Mouse (Mus musculus) urinary bladder, postnatal 0 days (tissue): ENCODE measurements around the gene Fdps. TPM values are rescaled to one million over a fixed set of nuclear protein-coding genes. Genes with fewer than 3 reads are reported as not detected.

ENCODE experiments used
- polyA plus RNA-seq: library from polyadenylated mRNA; unstranded; fragments of >200 nt; fragmentation: Nextera tagmentation; extraction: Ambion mirVana; gene quantifications from 2 replicates; pipeline ENCODE4 v1.2.1, GENCODE M21; 2015

Gene Fdps
- polyA plus RNA-seq: 251 and 535 TPM in 2 replicates

DNA sequence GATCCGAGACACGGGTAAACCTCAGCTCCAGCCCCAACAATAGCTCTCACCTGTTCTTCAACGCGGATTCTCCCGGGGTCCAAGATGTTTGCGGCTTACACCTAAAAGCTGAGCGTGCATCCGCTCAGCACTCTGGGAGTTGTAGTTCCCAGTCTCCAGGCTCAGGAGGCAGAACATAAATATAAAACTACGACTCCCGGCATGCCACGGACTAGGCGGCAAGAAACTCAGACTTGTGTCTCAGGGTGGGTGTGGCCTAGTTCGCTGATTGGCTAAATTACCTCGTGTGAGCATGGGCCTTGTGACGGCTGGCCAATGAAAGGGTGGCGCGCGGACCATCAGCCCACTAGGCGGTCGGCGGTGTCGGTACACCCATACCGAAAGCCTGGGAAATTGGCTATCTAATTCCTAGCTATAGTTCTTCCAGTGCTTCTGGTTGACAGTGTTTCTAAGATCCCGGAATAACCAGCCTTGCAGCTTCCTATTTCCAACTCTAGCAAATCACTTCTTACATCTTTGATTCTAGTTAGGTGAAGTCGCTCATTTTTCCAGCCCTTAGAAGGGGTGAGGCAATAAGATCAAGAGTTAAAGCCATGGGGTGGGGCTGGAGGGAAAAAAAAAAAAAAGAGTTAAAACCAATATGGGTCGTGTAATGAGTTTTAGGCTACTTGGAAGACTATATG lies at the start of gene Fdps:
Gene Fdps, minus strand, starts transcription at position 148 of the 683 bp plus-strand sequence.

DNA sequence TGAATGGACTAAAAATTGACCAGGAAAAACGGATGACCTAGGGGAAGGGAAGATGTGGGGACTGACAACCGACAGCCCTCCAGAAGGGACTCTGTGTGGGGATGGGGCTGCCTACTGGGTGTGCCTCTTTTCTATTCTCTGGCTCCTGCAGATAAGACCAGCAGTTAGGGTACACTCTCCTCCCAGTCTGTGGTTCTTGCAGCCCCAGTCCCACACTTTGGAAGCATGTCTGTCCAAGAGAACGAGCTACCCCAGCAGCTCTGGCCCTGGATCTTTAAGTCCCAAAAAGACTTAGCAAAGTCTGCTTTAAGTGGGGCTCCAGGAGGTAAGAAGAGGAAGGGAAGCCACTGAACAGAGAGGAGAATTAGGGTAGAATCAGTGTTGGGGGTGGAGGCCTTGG lies 34.2 kb upstream of the Fdps start, which contains the start of gene Pklr:
Gene Pklr, plus strand, starts transcription at position 185 of the 400 bp plus-strand sequence.

DNA sequence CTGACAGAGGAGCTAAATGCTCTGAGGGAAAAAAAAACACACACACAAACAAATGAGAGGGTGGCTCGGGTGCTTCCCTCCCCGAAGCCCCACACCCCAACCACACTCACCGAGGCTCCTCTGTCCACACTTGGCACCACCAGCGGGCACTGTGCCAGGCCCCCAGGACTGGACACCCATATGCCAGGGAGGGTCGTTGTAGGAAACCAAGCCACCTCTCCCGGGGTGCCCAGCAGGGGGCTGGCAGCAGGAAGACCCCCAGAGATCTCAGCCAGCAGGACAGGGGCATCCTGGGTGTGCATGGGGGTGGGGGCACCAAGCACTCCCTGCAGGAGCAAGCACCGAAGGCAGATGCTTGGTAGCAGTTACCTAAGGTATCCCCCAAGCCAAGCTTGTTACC lies 948 bp downstream of the Fdps start, which contains the start of gene Gm43738:
Gene Gm43738, minus strand, starts transcription at position 289 of the 400 bp plus-strand sequence.

DNA sequence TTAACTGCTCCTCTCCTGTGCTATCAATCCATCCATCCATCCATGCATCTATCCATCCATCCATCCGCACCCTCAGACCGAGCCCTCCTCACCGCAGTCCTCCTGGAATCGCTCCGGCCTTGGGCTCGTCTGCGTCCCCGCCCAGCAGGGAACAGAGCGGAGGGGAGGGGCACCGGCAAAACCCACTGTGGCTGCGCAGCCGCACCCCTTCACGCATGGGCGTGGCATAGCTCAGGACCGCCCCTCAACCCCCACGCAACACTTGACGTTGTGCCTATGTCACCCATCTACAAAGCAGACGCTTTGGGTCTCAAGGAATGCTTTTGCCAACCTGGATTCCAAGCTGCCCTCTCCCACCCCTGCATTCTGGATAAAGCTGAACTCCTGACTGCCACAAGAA lies 8.6 kb downstream of the Fdps start, which contains the start of gene Rusc1:
Gene Rusc1, minus strand, starts transcription at position 137 of the 400 bp plus-strand sequence.

Other genes starting within 250 kb of the Fdps start
- gene Msto1, start 188.0 kb downstream of the Fdps start, polyA plus RNA-seq: 34.3 and 35.2 TPM in 2 replicates
- gene Ash1l, start 151.3 kb downstream of the Fdps start, polyA plus RNA-seq: 10.8 and 13.0 TPM in 2 replicates
- 103 and 117 TPM in 2 replicates for gene Dap3, start 150.8 kb downstream of the Fdps start, polyA plus RNA-seq
- gene Rusc1, start 8.6 kb downstream of the Fdps start, polyA plus RNA-seq: 11.3 and 11.4 TPM in 2 replicates
- gene Gm43738, start 860 bp downstream of the Fdps start, polyA plus RNA-seq: not detected in 2 replicates
- not detected in 2 replicates for gene Pklr, start 34.2 kb upstream of the Fdps start, polyA plus RNA-seq
- gene Hcn3, start 58.2 kb upstream of the Fdps start, polyA plus RNA-seq: 0.35 and 0.59 TPM in 2 replicates
- 10.9 and 11.8 TPM in 2 replicates for gene Clk2, start 62.8 kb upstream of the Fdps start, polyA plus RNA-seq
- gene Scamp3, start 75.5 kb upstream of the Fdps start, polyA plus RNA-seq: 63.2 and 67.5 TPM in 2 replicates
- 16.3 and 16.7 TPM in 2 replicates for gene Fam189b, start 81.2 kb upstream of the Fdps start, polyA plus RNA-seq
- 35.9 and 40.6 TPM in 2 replicates for gene Gba, start 101.0 kb upstream of the Fdps start, polyA plus RNA-seq
- 31.5 and 34.3 TPM in 2 replicates for gene Thbs3, start 113.2 kb upstream of the Fdps start, polyA plus RNA-seq
- 130 and 133 TPM in 2 replicates for gene Mtx1, start 125.1 kb upstream of the Fdps start, polyA plus RNA-seq
- gene Muc1, start 127.1 kb upstream of the Fdps start, polyA plus RNA-seq: 0.31 and 0.75 TPM in 2 replicates
- 245 and 269 TPM in 2 replicates for gene Krtcap2, start 144.0 kb upstream of the Fdps start, polyA plus RNA-seq
- gene Trim46, start 144.3 kb upstream of the Fdps start, polyA plus RNA-seq: 0.50 and 0.73 TPM in 2 replicates
- gene Dpm3, start 157.4 kb upstream of the Fdps start, polyA plus RNA-seq: 107 and 126 TPM in 2 replicates
- 90.2 and 94.4 TPM in 2 replicates for gene Slc50a1, start 168.6 kb upstream of the Fdps start, polyA plus RNA-seq
- 19.8 and 20.1 TPM in 2 replicates for gene Efna1, start 179.2 kb upstream of the Fdps start, polyA plus RNA-seq
- 5.3 and 6.5 TPM in 2 replicates for gene Efna3, start 221.0 kb upstream of the Fdps start, polyA plus RNA-seq
- gene Efna4, start 236.1 kb upstream of the Fdps start, polyA plus RNA-seq: 4.4 and 5.6 TPM in 2 replicates
- 60.9 and 72.6 TPM in 2 replicates for gene Adam15, start 248.0 kb upstream of the Fdps start, polyA plus RNA-seq